Mouse (Mus musculus): ENCODE results near the gene Tcf23.

GRCm38 (mm10) chr5:30920621-30921020, 47.8 kb upstream of the Tcf23 start:
- TF ChIP-seq CTCF (IDR thresholded peaks at IDR 0.05; ENCODE audit: borderline replicate concordance, extremely low read depth, insufficient read depth, insufficient read length) = no peak
- no peak for TF ChIP-seq POLR2A (IDR thresholded peaks at IDR 0.05; ENCODE audit: borderline replicate concordance, extremely low read depth, insufficient read depth, insufficient read length, poor library complexity, severe bottlenecking)

Measured in brain, embryonic 14.5 days (tissue).